ENCODE assay signal across 13 mouse cellular contexts in the genomic region with DNA sequence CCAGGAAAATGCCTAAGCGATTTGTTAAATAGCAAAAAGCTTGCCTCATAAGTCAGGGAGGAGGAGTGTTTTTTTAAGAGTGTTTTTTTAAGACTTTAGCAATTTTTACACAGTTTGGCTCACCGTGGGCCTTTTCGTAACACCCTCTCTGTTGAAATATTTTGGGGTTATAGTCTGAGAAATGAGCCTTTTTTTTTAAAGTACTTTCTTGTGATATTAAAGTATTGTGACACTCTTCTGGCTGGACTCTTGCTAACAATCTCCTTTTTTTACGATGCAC. TPM values are rescaled to one million over a fixed set of nuclear protein-coding genes. Genes with fewer than 3 reads are reported as not detected.
DNase-seq lines count a peak whose midpoint lies in the region; ATAC-seq and TF ChIP-seq lines count a peak whose summit lies in the region.
"Had no signal": no experiment of that assay in that cellular context is flagged by ENCODE, and none has a peak within 500 bp of the region (broad histone marks: within the 10 kb centered on the region; RNA-seq: fewer than 3 reads in every experiment).

No protein-coding gene starts in this region.

- H3K4me3 ChIP-seq in intestine, postnatal 0 days (ENCODE audit: low read depth, low read length), result no peak overlapping the region
- no peak overlapping the region for H3K4me3 ChIP-seq in stomach, embryonic 16.5 days (replicated peaks; ENCODE audit: low read length)
- H3K4me3 ChIP-seq: hindbrain, embryonic 12.5 days; midbrain, embryonic 15.5 days had no signal

- no peak for TF ChIP-seq CTCF in intestine, postnatal 0 days (IDR thresholded peaks at IDR 0.05; ENCODE audit: low read depth)

- no peaks in the 10 kb centered on the region for H3K27me3 ChIP-seq in intestine, postnatal 0 days (replicated peaks; ENCODE audit: control insufficient read depth, insufficient read depth, low read length)
- no peaks in the 10 kb centered on the region for H3K27me3 ChIP-seq in stomach, embryonic 16.5 days (ENCODE audit: control insufficient read depth, insufficient read depth, low read length)
- H3K27me3 ChIP-seq: hindbrain, embryonic 12.5 days; midbrain, embryonic 15.5 days had no signal

- ATAC-seq in intestine, postnatal 0 days, result no peak
- no peak for ATAC-seq in stomach, embryonic 16.5 days (ENCODE audit: insufficient read depth, low FRiP score)
- ATAC-seq: midbrain, embryonic 15.5 days had no signal

- peak overlapping the region; percentile 92 for H3K27ac ChIP-seq in intestine, postnatal 0 days (ENCODE audit: low read depth, low read length)
- H3K27ac ChIP-seq in stomach, embryonic 16.5 days (ENCODE audit: low read length), result peak overlapping the region; percentile 79
- H3K27ac ChIP-seq: hindbrain, embryonic 12.5 days; midbrain, embryonic 15.5 days had no signal

- intact Hi-C loops in left cerebral cortex, postnatal 10 days (cut with DNase I), result loop anchor here (5.0 kb wide), 1 partner anchor 80 kb away; no protein-coding TSS in a partner anchor

- peaks cover 13% of the 10 kb centered on the region for H3K4me1 ChIP-seq in intestine, postnatal 0 days (replicated peaks; ENCODE audit: control insufficient read depth, insufficient read depth, low read length)
- peaks cover 19% of the 10 kb centered on the region for H3K4me1 ChIP-seq in stomach, embryonic 16.5 days (ENCODE audit: control insufficient read depth, insufficient read depth, low read length)
- H3K4me1 ChIP-seq: hindbrain, embryonic 12.5 days; midbrain, embryonic 15.5 days had no signal

- H3K36me3 ChIP-seq in intestine, postnatal 0 days (ENCODE audit: control insufficient read depth, insufficient read depth), result peaks cover 18% of the 10 kb centered on the region; the same call in 1 of the 2 replicates
- H3K36me3 ChIP-seq in stomach, embryonic 16.5 days (ENCODE audit: control insufficient read depth, insufficient read depth, low read length), result peaks cover 14% of the 10 kb centered on the region; the same call in 1 of the 2 replicates
- H3K36me3 ChIP-seq: midbrain, embryonic 15.5 days had no signal

- no peaks in the 10 kb centered on the region for H3K9me3 ChIP-seq in intestine, postnatal 0 days (ENCODE audit: control insufficient read depth)
- no peaks in the 10 kb centered on the region for H3K9me3 ChIP-seq in stomach, embryonic 16.5 days (replicated peaks; ENCODE audit: control insufficient read depth, low read length)
- H3K9me3 ChIP-seq: hindbrain, embryonic 12.5 days; midbrain, embryonic 15.5 days had no signal

- H3K4me2 ChIP-seq in intestine, postnatal 0 days (replicated peaks; ENCODE audit: low read depth), result no peak overlapping the region
- no peak overlapping the region for H3K4me2 ChIP-seq in stomach, embryonic 16.5 days (ENCODE audit: low read depth, low read length)
- H3K4me2 ChIP-seq: hindbrain, embryonic 12.5 days; liver, embryonic 11.5 days; midbrain, embryonic 15.5 days had no signal

- no peak overlapping the region for H3K9ac ChIP-seq in intestine, postnatal 0 days (ENCODE audit: low read depth, low read length)
- H3K9ac ChIP-seq in stomach, embryonic 16.5 days (ENCODE audit: low read length), result no peak overlapping the region
- H3K9ac ChIP-seq: hindbrain, embryonic 12.5 days; midbrain, embryonic 15.5 days had no signal

- WGBS in intestine, postnatal 0 days, result 36% methylated on average over 4 of the region's 4 CpGs
- WGBS in stomach, embryonic 16.5 days, result 57% methylated on average over 4 of the region's 4 CpGs

- DNase-seq in adrenal gland, postnatal 10 days, result peak; percentile 37
- DNase-seq in adrenal gland, adult 18-20 months (ENCODE audit: low spot score in 2 of 2), result no peak
- peak; percentile 38 to 48 for DNase-seq in lung, adult 18-20 months
- DNase-seq in lung, postnatal 25 days (ENCODE audit: low spot score), result no peak
- DNase-seq in left cerebral cortex, postnatal 10 days (ENCODE audit: extremely low spot score in 1 of 2, low spot score in 2 of 2), result no peak
- DNase-seq in heart, postnatal 4 days, result no peak
- DNase-seq: cerebellum, adult 9-11 months; layer of hippocampus, adult 9-11 months had no signal

RNA-seq across cellular contexts. Expression of a gene that starts 26.4 kb away (rescaled TPM):
- 10 to 100 TPM; 44.1 to 46.3 TPM for total RNA-seq in adrenal gland, postnatal 10 days (2021)
- total RNA-seq in adrenal gland, adult 18-20 months (2021), result 10 to 100 TPM; 29.0 to 32.9 TPM
- 90.5 and 97.9 TPM in 2 replicates for polyA plus RNA-seq in intestine, postnatal 0 days (2015; fragmentation: Nextera tagmentation; extraction: Ambion mirVana)
- polyA plus RNA-seq in stomach, embryonic 16.5 days (2015; fragmentation: Nextera tagmentation; extraction: Ambion mirVana), result 236 and 299 TPM in 2 replicates
- 10 to 100 TPM; 11.9 to 12.0 TPM for total RNA-seq in left cerebral cortex, postnatal 10 days (2021)
- total RNA-seq in heart, postnatal 4 days (2021), result 10 to 100 TPM; 69.2 to 71.4 TPM

Comparison
In these comparisons a context has a peak if more than half of its experiments do, and no peak if none do; other contexts are left out.
1. DNase-seq: peak in adrenal gland, postnatal 10 days (single experiment) and lung, adult 18-20 months (2 of 2); none in adrenal gland, adult 18-20 months (0 of 2), lung, postnatal 25 days (single experiment), left cerebral cortex, postnatal 10 days (0 of 2) and heart, postnatal 4 days (single experiment).